Mouse (Mus musculus): Measurements from ENCODE around the gene Ptprn2. TPM values are rescaled to one million over a fixed set of nuclear protein-coding genes. Genes with fewer than 3 reads are reported as not detected.

Gene Ptprn2
- total RNA-seq, 2 experiments from 2014 or later, result not detected

DNA sequence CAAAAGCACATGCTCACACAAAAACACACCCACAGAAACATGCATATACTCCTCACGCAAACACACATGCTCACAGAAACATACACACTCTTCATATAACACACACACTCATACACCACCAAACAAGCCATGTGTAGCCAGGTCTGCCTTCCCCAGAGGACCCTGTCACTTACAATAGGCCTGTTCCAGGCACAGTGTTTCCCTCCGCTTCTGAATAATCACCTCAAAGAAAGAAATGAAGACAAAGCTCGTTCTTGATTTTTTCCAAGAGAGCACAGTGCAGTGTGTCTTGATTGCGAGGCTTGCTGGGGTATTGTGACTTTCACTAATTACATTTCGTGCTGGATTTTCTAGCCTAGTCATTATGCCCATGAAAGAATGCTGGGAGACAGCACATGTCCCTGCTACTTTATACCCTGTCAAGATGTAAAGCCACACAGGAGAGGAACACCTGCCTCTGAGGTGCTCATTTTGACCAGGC lies 820.1 kb downstream of the Ptprn2 start:
- DNase-seq (ENCODE audit: low spot score), result no peak

DNA sequence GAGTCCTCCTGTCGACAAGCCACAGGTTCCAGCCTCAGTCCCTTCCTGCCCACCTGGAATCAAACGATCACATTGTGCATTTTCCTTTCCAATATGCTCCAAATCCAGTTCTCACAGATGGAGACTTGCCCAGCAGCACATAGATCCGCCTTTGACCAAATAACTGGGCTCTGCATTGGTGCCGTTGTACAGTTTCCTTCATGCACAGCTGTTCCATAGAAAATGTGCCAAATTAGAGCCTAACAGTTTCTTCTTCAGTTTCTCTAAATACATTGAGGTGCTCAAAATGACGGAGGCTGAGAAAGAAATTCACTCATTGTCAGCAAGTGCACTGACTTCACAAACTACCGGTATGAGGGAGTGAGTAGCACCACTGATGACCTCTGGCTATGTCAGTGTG lies 826.6 kb downstream of the Ptprn2 start:
- no peak for DNase-seq (ENCODE audit: low spot score)

DNA sequence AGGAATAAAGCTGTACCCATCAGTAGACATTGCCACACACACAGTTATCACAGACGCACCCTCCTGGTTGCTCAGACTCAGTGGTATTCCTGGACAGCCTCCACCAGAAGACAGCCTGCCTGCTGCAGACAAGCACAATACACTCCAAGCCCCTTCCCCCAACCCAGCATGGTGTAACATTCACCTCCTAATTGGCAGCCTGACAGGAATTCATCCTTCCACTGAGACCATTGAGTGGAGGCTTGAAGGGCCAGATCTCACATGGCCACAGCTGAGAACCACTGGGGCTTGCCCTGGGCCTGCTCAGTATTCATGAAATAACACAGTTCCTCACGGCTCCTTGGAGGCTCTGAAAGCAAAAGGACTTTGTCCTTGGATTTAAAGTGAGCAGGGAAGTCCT lies 829.5 kb downstream of the Ptprn2 start:
- no peak for DNase-seq (ENCODE audit: low spot score)

DNA sequence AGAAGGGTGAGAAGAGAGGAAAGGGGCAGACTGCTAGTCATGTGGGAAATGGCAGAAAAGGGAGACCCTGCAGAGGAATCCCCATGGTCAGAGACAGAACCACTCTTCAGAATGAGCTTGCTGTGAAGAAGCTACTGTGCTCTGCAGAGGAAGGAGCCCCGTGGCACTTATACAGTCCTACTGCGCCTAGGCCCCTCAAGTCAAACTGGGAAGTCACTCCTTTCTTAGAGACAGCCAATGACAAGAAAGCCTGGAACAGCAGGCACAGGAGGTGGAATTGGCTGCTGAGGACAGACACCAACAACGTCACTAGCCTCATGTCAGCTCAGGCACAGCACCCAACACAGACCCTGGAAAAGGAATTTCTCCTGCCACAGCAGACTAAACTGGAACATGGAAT lies 830.1 kb downstream of the Ptprn2 start:
- no peak for DNase-seq (ENCODE audit: low spot score)

DNA sequence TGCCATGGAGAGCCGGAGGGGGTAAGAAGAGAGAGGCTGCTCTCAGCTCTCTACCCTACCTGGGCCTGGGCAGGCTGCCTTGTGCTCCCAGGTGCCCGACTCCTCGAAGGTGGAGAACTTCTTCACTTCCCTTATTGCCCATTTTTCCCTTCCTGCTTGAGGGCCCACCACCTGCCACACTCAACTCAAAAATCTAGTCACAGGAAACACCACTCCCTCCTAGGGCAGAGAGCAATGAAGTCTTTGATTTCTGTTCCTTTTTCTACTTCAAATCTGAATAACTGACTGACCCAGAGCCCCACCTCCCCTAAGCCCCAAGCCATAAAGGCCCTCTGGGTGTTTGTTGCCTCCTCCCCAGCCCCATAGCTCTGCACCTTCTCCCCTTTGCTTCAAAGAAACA lies 832.7 kb downstream of the Ptprn2 start:
- no peak for DNase-seq (ENCODE audit: low spot score)

DNA sequence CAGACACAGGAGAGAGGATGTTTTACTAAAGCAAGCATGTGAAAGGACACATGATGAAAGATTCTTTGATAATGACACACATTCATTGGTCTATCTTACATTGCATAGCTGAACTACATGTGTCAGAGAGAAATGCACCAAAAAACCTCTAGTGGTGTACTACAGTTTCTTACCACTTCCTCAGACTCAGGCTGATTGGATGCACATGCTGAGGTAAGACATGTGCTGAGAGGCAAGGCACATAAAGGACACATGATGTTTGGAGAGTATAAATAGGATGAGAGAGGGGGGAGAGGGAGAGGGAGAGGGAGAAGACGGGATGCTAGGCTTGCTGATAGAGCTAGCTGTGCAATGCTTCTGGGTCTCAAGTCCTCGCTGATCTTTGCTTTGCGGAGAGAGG lies 837.5 kb downstream of the Ptprn2 start:
- DNase-seq (ENCODE audit: low spot score), result no peak

Small RNAs within 50 kb of the gene (microRNA-seq; reads per million reads assigned to microRNA genes)
- gene Mir153, result not detected

Other genes starting within 250 kb of the Ptprn2 start
- gene Wdr60, start 222.7 kb upstream of the Ptprn2 start, total RNA-seq (2021), result 10 to 100 TPM; 14.8 to 16.7 TPM
- not detected for gene Gm11027, start 210.3 kb upstream of the Ptprn2 start, total RNA-seq (2021)
- 10 to 100 TPM; 26.0 to 30.2 TPM for gene Esyt2, start 204.5 kb upstream of the Ptprn2 start, total RNA-seq (2021)
- 1 to 10 TPM in 1 of 2 experiments, under 1 TPM in 1; 0.73 to 1.5 TPM for gene Ncapg2, start 80.3 kb upstream of the Ptprn2 start, total RNA-seq (2021)

All from gastrocnemius, adult 18-20 months (tissue).